Mouse (Mus musculus): ENCODE data around the gene Ar. TPM values are rescaled to one million over a fixed set of nuclear protein-coding genes. Genes with fewer than 3 reads are reported as not detected.

Ar gene
- total RNA-seq (2015): 0.02 and 0.14 TPM in 2 replicates
- total RNA-seq (2017): 0.04 TPM in 1 of 2 replicates, not detected in the other

- peak; percentile 35; the same call in 1 of the 2 replicates for ATAC-seq (ENCODE audit: poor library complexity, severe bottlenecking)
These were observed at the start of gene Ar for GRCm38 (mm10) chrX:98148531-98149342. TSS of gene Ar (plus strand) at chrX:98148769.

- 0 out of 2 replicates have a peak, but pooled peaks have one; percentile 15 for ATAC-seq (ENCODE audit: poor library complexity, severe bottlenecking)
These were observed 1.3 kb downstream of the Ar start for GRCm38 (mm10) chrX:98149724-98150392.

DNA sequence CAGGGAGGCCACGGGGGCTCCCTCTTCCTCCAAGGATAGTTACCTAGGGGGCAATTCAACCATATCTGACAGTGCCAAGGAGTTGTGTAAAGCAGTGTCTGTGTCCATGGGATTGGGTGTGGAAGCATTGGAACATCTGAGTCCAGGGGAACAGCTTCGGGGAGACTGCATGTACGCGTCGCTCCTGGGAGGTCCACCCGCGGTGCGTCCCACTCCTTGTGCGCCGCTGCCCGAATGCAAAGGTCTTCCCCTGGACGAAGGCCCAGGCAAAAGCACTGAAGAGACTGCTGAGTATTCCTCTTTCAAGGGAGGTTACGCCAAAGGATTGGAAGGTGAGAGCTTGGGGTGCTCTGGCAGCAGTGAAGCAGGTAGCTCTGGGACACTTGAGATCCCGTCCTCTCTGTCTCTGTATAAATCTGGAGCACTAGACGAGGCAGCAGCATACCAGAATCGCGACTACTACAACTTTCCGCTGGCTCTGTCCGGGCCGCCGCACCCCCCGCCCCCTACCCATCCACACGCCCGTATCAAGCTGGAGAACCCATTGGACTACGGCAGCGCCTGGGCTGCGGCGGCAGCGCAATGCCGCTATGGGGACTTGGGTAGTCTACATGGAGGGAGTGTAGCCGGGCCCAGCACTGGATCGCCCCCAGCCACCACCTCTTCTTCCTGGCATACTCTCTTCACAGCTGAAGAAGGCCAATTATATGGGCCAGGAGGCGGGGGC lies 2.0 kb downstream of the Ar start:
- ATAC-seq (ENCODE audit: poor library complexity, severe bottlenecking): no peak

GRCm38 (mm10) chrX:98189759-98190158 lies 41.2 kb downstream of the Ar start:
- ATAC-seq (ENCODE audit: poor library complexity, severe bottlenecking): no peak

DNA sequence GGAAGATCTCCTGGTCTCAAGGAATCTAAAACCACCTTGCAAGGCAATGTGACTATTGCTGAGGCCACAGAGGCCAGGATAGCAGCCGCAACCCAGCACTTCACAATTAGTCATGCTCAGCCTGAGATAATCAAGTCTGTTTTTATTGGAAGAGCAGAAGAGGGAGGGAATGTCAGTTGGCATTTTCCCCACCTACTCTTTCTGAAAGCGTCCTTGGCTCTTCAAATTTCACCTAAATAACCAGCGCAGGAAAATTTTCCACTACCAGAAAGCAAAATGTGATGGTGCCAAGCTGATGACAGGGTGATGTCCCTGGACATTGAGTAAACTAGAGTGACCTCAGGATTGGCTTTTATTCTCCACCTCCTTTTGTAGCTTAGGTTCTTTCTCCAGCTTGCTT lies 57.2 kb downstream of the Ar start:
- no peak for ATAC-seq (ENCODE audit: poor library complexity, severe bottlenecking)

GRCm38 (mm10) chrX:98207166-98207565 lies 58.6 kb downstream of the Ar start:
- ATAC-seq (ENCODE audit: poor library complexity, severe bottlenecking): no peak

- no peak for ATAC-seq (ENCODE audit: poor library complexity, severe bottlenecking)
These were observed 67.5 kb downstream of the Ar start for GRCm38 (mm10) chrX:98216103-98216502.

DNA sequence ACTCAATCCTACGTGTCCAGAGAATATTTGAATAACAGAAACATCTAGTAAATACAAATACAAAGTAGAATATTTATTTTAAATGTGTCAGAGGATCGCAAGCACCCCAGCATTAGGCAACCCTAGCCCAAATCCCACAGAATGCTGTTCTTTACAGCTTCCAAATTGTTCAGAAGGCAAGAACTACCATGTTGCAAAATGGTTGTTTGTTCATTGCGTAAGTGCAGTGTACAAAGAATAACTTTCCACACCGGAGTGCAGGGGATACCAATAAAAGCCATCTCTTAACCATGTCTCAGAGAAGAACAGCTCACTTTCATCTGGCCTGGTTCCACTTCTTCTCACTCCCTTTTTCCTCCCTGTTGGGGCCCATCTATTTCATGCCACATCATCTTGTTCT lies 90.4 kb downstream of the Ar start:
- no peak for ATAC-seq (ENCODE audit: poor library complexity, severe bottlenecking)

- ATAC-seq (ENCODE audit: poor library complexity, severe bottlenecking): no peak
These were observed 96.5 kb downstream of the Ar start for GRCm38 (mm10) chrX:98245108-98245507.

GRCm38 (mm10) chrX:98248363-98248762 lies 99.8 kb downstream of the Ar start:
- no peak for ATAC-seq (ENCODE audit: poor library complexity, severe bottlenecking)

- ATAC-seq (ENCODE audit: poor library complexity, severe bottlenecking): peak; percentile 74
These were observed 111.1 kb downstream of the Ar start for GRCm38 (mm10) chrX:98259620-98260019.

DNA sequence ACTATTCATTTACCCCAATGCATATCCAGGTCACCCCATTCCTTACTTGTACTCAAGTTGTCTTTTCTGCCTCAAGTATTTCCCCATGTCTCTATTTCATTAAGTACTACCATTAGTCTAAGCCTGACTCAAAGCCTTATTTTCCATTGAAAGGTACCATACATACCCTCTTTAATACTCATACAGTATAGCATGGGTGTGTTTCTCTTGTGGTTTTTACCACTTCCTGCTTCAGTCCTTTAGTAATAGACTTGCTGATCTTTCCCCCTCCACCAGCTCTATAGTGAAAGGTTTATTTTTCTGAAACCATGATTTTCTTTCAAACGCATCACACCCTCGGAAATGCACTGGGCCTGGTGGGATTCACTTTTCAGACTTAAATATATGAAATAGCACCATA lies 117.2 kb downstream of the Ar start:
- ATAC-seq (ENCODE audit: poor library complexity, severe bottlenecking): peak; percentile 51

DNA sequence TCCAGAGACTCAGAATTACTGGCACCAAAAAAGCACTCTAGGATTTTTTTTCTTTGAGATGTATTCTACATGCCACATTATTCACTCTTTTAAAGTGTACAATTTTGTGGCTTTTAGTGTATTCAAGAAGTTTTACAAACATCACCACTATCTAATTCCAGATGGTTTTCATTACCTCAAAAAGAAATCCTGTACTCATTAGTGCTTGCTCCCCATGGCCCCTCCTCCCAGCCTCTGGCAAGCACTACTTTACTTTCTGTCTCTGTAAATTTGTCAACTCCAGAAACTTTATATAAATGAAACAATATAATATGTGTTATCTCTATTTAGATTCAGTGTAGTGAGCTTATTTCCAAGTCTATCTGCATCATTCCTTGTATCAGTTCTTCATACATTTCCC lies 122.8 kb downstream of the Ar start:
- ATAC-seq (ENCODE audit: poor library complexity, severe bottlenecking): no peak

- ATAC-seq (ENCODE audit: poor library complexity, severe bottlenecking): no peak
These were observed 143.2 kb downstream of the Ar start for GRCm38 (mm10) chrX:98291763-98292162.

- ATAC-seq (ENCODE audit: poor library complexity, severe bottlenecking): no peak
These were observed 152.1 kb downstream of the Ar start for GRCm38 (mm10) chrX:98300685-98301084.

DNA sequence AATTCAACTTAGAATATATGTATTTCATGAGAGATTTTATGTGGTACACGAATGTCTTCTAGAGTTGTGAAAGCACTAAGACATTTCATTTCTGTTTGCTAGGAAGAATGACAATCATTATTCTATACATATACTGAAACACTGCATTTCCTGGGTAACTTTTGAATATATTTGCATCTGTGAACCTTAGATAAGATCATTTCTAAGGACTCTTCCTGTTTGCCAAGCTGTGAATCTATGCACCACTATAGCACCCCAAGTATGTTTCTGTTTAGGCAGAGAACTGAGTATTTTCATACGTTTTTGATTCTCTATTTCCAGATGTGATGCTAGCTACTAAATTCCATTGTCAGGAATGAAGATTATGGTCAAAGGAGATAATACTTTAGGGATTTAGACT lies 153.4 kb downstream of the Ar start:
- no peak for ATAC-seq (ENCODE audit: poor library complexity, severe bottlenecking)

DNA sequence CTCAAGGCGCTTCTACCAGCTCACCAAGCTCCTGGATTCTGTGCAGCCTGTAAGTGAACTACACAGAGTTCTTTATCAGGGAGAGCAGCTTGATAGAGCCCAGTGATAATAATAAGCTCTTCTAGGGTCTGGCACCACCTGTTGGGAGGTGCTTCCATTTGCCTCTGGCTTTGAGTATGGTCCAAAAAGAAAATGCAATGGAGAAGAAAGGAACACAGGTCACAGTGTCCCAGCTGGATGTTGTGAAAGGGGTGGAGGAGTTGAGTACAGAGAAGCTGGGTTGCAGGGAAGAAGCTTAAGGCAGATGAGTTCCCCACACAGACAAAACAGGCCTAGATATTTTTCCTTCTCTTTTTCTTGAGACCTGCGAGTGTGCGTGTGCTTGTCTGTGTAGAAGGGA lies 167.4 kb downstream of the Ar start:
- no peak for ATAC-seq (ENCODE audit: poor library complexity, severe bottlenecking)

DNA sequence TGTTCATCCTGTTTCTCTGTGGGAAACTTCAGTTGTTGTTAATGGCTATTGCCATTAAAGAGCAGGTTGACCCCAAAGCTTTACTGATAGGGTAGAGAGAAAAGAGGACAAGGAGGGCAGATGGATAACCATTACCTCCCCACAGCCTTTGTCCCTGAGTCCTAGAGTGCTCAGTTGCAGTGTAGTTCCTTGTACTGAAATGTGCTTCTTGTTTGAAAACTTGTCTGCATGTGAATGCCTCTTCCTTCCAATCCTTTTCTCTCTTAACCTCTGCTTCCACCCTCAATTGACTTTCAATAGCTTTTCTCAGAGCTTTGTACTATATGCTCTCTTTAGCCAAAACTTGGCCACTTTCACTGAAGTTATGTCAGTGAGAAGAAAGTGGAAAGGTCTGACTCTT lies 168.9 kb downstream of the Ar start:
- ATAC-seq (ENCODE audit: poor library complexity, severe bottlenecking): no peak

DNA sequence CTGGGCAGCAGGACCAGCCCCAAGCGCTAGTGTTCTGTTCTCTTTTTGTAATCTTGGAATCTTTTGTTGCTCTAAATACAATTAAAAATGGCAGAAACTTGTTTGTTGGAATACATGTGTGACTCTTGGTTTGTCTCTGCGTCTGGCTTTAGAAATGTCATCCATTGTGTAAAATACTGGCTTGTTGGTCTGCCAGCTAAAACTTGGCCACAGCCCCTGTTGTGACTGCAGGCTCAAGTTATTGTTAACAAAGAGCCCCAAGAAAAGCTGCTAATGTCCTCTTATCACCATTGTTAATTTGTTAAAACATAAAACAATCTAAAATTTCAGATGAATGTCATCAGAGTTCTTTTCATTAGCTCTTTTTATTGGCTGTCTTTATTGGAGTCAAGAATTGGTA lies 174.5 kb downstream of the Ar start:
- no peak for ATAC-seq (ENCODE audit: poor library complexity, severe bottlenecking)

GRCm38 (mm10) chrX:98347481-98347880 lies 198.9 kb downstream of the Ar start:
- ATAC-seq (ENCODE audit: poor library complexity, severe bottlenecking): no peak

- ATAC-seq (ENCODE audit: poor library complexity, severe bottlenecking): no peak
These were observed 199.5 kb downstream of the Ar start for GRCm38 (mm10) chrX:98348036-98348435.
